Comparison of ENCODE assay signal across 11 mouse cellular contexts in genomic region chr3:126667019-126667418, GRCm38 (mm10).
DNase-seq lines count a peak whose midpoint lies in the region; ATAC-seq and TF ChIP-seq lines count a peak whose summit lies in the region.
"Had no signal": no experiment of that assay in that cellular context is flagged by ENCODE, and none has a peak within 500 bp of the region (broad histone marks: within the 10 kb centered on the region; RNA-seq: fewer than 3 reads in every experiment).

No protein-coding gene starts in this region.

- no peak overlapping the region for H3K9ac ChIP-seq in hindbrain, embryonic 13.5 days
- no peak overlapping the region for H3K9ac ChIP-seq in hindbrain, embryonic 12.5 days
- H3K9ac ChIP-seq in embryonic facial prominence, embryonic 15.5 days = no peak overlapping the region
- H3K9ac ChIP-seq in midbrain, embryonic 15.5 days = no peak overlapping the region
- H3K9ac ChIP-seq: neural tube, embryonic 12.5 days had no signal

- TF ChIP-seq POLR2A in cerebellum, adult 2 months (IDR thresholded peaks at IDR 0.05; ENCODE audit: borderline replicate concordance, insufficient read depth, low read length) = no peak

- no peak overlapping the region for H3K4me3 ChIP-seq in cerebellum, adult 2 months (replicated peaks; ENCODE audit: insufficient read depth, low read depth, low read length)
- no peak overlapping the region for H3K4me3 ChIP-seq in hindbrain, embryonic 13.5 days
- no peak overlapping the region for H3K4me3 ChIP-seq in hindbrain, embryonic 12.5 days
- no peak overlapping the region for H3K4me3 ChIP-seq in embryonic facial prominence, embryonic 15.5 days (replicated peaks)
- no peak overlapping the region for H3K4me3 ChIP-seq in midbrain, embryonic 15.5 days
- H3K4me3 ChIP-seq: neural tube, embryonic 12.5 days had no signal

- 89% methylated on average over 11 of the region's 11 CpGs for WGBS in cerebellum, adult 2 months
- WGBS in hindbrain, embryonic 13.5 days = 95% methylated on average over 11 of the region's 11 CpGs
- 98% methylated on average over 11 of the region's 11 CpGs for WGBS in hindbrain, embryonic 12.5 days
- WGBS in embryonic facial prominence, embryonic 15.5 days = 78% methylated on average over 11 of the region's 11 CpGs
- 95% methylated on average over 11 of the region's 11 CpGs for WGBS in midbrain, embryonic 15.5 days

- H3K4me2 ChIP-seq in hindbrain, embryonic 13.5 days = no peak overlapping the region
- no peak overlapping the region for H3K4me2 ChIP-seq in hindbrain, embryonic 12.5 days (replicated peaks)
- 0 out of 2 replicates have a peak overlapping the region, but pooled peaks have one; percentile 2 for H3K4me2 ChIP-seq in embryonic facial prominence, embryonic 15.5 days (replicated peaks)
- H3K4me2 ChIP-seq in midbrain, embryonic 15.5 days = no peak overlapping the region
- H3K4me2 ChIP-seq: neural tube, embryonic 12.5 days had no signal

- no peak for TF ChIP-seq CTCF in cerebellum, adult 2 months (IDR thresholded peaks at IDR 0.05; ENCODE audit: borderline replicate concordance, insufficient read depth, low read depth, low read length)

- 0 out of 2 replicates have a peak overlapping the region, but pooled peaks have one; percentile 18 for H3K27ac ChIP-seq in cerebellum, adult 2 months (ENCODE audit: insufficient read depth, low read length)
- 0 out of 2 replicates have a peak overlapping the region, but pooled peaks have one; percentile 40 for H3K27ac ChIP-seq in hindbrain, embryonic 13.5 days
- no peak overlapping the region for H3K27ac ChIP-seq in hindbrain, embryonic 12.5 days
- H3K27ac ChIP-seq in embryonic facial prominence, embryonic 15.5 days (replicated peaks) = no peak overlapping the region
- H3K27ac ChIP-seq in midbrain, embryonic 15.5 days = no peak overlapping the region
- H3K27ac ChIP-seq: neural tube, embryonic 12.5 days had no signal

- no peaks in the 10 kb centered on the region for H3K27me3 ChIP-seq in cerebellum, adult 2 months (ENCODE audit: control insufficient read depth, insufficient read depth, low read length)
- no peaks in the 10 kb centered on the region for H3K27me3 ChIP-seq in hindbrain, embryonic 13.5 days
- H3K27me3 ChIP-seq in hindbrain, embryonic 12.5 days = no peaks in the 10 kb centered on the region
- H3K27me3 ChIP-seq in embryonic facial prominence, embryonic 15.5 days = no peaks in the 10 kb centered on the region
- H3K27me3 ChIP-seq in midbrain, embryonic 15.5 days (replicated peaks) = no peaks in the 10 kb centered on the region
- H3K27me3 ChIP-seq: neural tube, embryonic 12.5 days had no signal

- H3K9me3 ChIP-seq in hindbrain, embryonic 13.5 days = no peaks in the 10 kb centered on the region
- no peaks in the 10 kb centered on the region for H3K9me3 ChIP-seq in hindbrain, embryonic 12.5 days (replicated peaks)
- H3K9me3 ChIP-seq in embryonic facial prominence, embryonic 15.5 days (replicated peaks) = no peaks in the 10 kb centered on the region
- H3K9me3 ChIP-seq in midbrain, embryonic 15.5 days = no peaks in the 10 kb centered on the region

- DNase-seq in cerebellum, adult 2 months = no peak
- no peak for DNase-seq in cerebellum, postnatal 4 days (ENCODE audit: low spot score in 2 of 2)
- no peak for DNase-seq in ovary, postnatal 14 days (ENCODE audit: low spot score)
- no peak for DNase-seq in testis, postnatal 10 days (ENCODE audit: low spot score)
- DNase-seq: thymus, postnatal 36 days had no signal

- H3K4me1 ChIP-seq in cerebellum, adult 2 months (ENCODE audit: control insufficient read depth, insufficient read depth, low read length) = peaks cover 20% of the 10 kb centered on the region; the same call in 1 of the 2 replicates
- H3K4me1 ChIP-seq in hindbrain, embryonic 13.5 days (replicated peaks) = peaks cover 25% of the 10 kb centered on the region
- peaks cover 20% of the 10 kb centered on the region for H3K4me1 ChIP-seq in hindbrain, embryonic 12.5 days
- peaks cover 13% of the 10 kb centered on the region for H3K4me1 ChIP-seq in embryonic facial prominence, embryonic 15.5 days
- H3K4me1 ChIP-seq in midbrain, embryonic 15.5 days = peaks cover 16% of the 10 kb centered on the region

- peak; percentile 40 for ATAC-seq in hindbrain, embryonic 13.5 days (ENCODE audit: low FRiP score)
- no peak for ATAC-seq in hindbrain, embryonic 12.5 days (ENCODE audit: low FRiP score)
- no peak for ATAC-seq in embryonic facial prominence, embryonic 15.5 days (ENCODE audit: insufficient number of reproducible peaks, low FRiP score, low TSS enrichment, low read depth)
- peak; percentile 51; the same call in 1 of the 2 replicates for ATAC-seq in midbrain, embryonic 15.5 days (replicated peaks)
- ATAC-seq: activated CD4-positive, CD25-positive, alpha-beta regulatory T cell, adult 4 months had no signal

- H3K36me3 ChIP-seq in hindbrain, embryonic 13.5 days = no peaks in the 10 kb centered on the region
- no peaks in the 10 kb centered on the region for H3K36me3 ChIP-seq in hindbrain, embryonic 12.5 days
- no peaks in the 10 kb centered on the region for H3K36me3 ChIP-seq in embryonic facial prominence, embryonic 15.5 days
- H3K36me3 ChIP-seq in midbrain, embryonic 15.5 days (replicated peaks) = no peaks in the 10 kb centered on the region
- H3K36me3 ChIP-seq: neural tube, embryonic 12.5 days had no signal

Comparison
In these comparisons a context has a peak if more than half of its experiments do, and no peak if none do; other contexts are left out.
1. H3K27ac ChIP-seq: peak in cerebellum, adult 2 months (single experiment) and hindbrain, embryonic 13.5 days (single experiment); none in hindbrain, embryonic 12.5 days (single experiment), embryonic facial prominence, embryonic 15.5 days (single experiment) and midbrain, embryonic 15.5 days (single experiment).
2. ATAC-seq: peak in hindbrain, embryonic 13.5 days (single experiment) and midbrain, embryonic 15.5 days (single experiment); none in hindbrain, embryonic 12.5 days (single experiment) and embryonic facial prominence, embryonic 15.5 days (single experiment).